Mouse (Mus musculus) CH12.LX (cell line): Measurements from ENCODE around the gene Pvr. TPM values are rescaled to one million over a fixed set of nuclear protein-coding genes. Genes with fewer than 3 reads are reported as not detected.
A peak's percentile ranks its signal among the peaks of the same experiment; 100 is the strongest.

Experiments
- DNase-seq: peaks from one replicate; pipeline ENCODE4 v3.0.0-alpha.2; 2013; ENCODE audit errors: extremely low read depth
- H3K27ac ChIP-seq: 2 replicates; pipeline ENCODE4 v1.5.1; 2012; ENCODE audit warnings: low read depth, mild to moderate bottlenecking, control low read depth, moderate library complexity; ENCODE audit not compliant: insufficient read depth
- H3K27me3 ChIP-seq: replicated peaks from 2 replicates; pipeline ENCODE3; 2012; ENCODE audit warnings: inconsistent platforms
- H3K36me3 ChIP-seq, 2 experiments: replicated peaks in 1 of 2; 2 replicates each; pipeline versions ENCODE3 to v1.6.1; 2012; ENCODE audit warnings: inconsistent platforms in 1 of 2, low read length in 1 of 2, mild to moderate bottlenecking in 1 of 2, mixed read lengths in 1 of 2, moderate library complexity in 1 of 2; ENCODE audit not compliant: control insufficient read depth in 1 of 2, insufficient read depth in 1 of 2
- H3K4me1 ChIP-seq, 2 experiments: 2 replicates each; pipeline ENCODE4 v1.6.1; 2012; ENCODE audit warnings: inconsistent platforms in 1 of 2, moderate library complexity in 1 of 2; ENCODE audit not compliant: insufficient read depth in 2 of 2, control insufficient read depth in 1 of 2
- H3K4me2 ChIP-seq: 2 replicates; pipeline ENCODE4 v1.6.1; 2012; ENCODE audit warnings: low read depth, mild to moderate bottlenecking, control low read depth; ENCODE audit not compliant: poor library complexity, insufficient read depth, severe bottlenecking
- H3K4me3 ChIP-seq, 3 experiments: fragments of 150-350 bp in 1 of 3; sonication (generic) in 1 of 3; replicated peaks in 1 of 3; 2 replicates each; pipeline versions ENCODE3 to v1.5.1; 2011 to 2012; ENCODE audit warnings: low read depth in 2 of 3, low read length in 2 of 3, mild to moderate bottlenecking in 2 of 3, moderate library complexity in 2 of 3, control low read depth in 1 of 3, improper control_type of control experiment in 1 of 3, inconsistent platforms in 1 of 3, mixed read lengths in 1 of 3; ENCODE audit not compliant: poor library complexity in 1 of 3
- H3K79me2 ChIP-seq: replicated peaks from 2 replicates; pipeline ENCODE4 v1.6.1; 2012; ENCODE audit warnings: mild to moderate bottlenecking, moderate library complexity; ENCODE audit not compliant: control insufficient read depth, poor library complexity, insufficient read depth, severe bottlenecking; ENCODE audit errors: extremely low read depth
- H3K9ac ChIP-seq: 2 replicates; pipeline ENCODE4 v1.6.1; 2012; ENCODE audit warnings: low read depth, mild to moderate bottlenecking, control low read depth, moderate library complexity; ENCODE audit not compliant: insufficient read depth
- H3K9me3 ChIP-seq: replicated peaks from 2 replicates; pipeline ENCODE3; 2012; ENCODE audit warnings: low read length, inconsistent platforms, mixed read lengths
- BHLHE40 ChIP-seq: IDR thresholded peaks from 2 replicates; pipeline ENCODE4 v1.6.1; 2011; ENCODE audit warnings: mild to moderate bottlenecking, low read depth, low read length, improper control_type of control experiment
- CHD2 ChIP-seq: IDR thresholded peaks from 2 replicates; pipeline ENCODE4 v1.6.1; 2011; ENCODE audit warnings: low read length, improper control_type of control experiment
- E2F4 ChIP-seq: IDR thresholded peaks from 2 replicates; pipeline ENCODE4 v1.6.1; 2011; ENCODE audit warnings: low read depth, low read length, improper control_type of control experiment; ENCODE audit not compliant: insufficient replicate concordance
- ELF1 ChIP-seq: IDR thresholded peaks from 2 replicates; pipeline ENCODE4 v1.6.1; 2014; ENCODE audit warnings: low read depth, mild to moderate bottlenecking, inconsistent platforms, low read length, improper control_type of control experiment
- EP300 ChIP-seq: IDR thresholded peaks from 2 replicates; pipeline ENCODE4 v1.6.1; 2011; ENCODE audit warnings: low read length, improper control_type of control experiment
- HCFC1 ChIP-seq: IDR thresholded peaks from 2 replicates; pipeline ENCODE4 v1.6.1; 2012; ENCODE audit warnings: low read depth, mild to moderate bottlenecking, inconsistent platforms, low read length, improper control_type of control experiment
- IRF4 ChIP-seq: IDR thresholded peaks from 2 replicates; pipeline ENCODE4 v1.6.1; 2014; ENCODE audit warnings: low read depth, mild to moderate bottlenecking, inconsistent platforms, low read length, improper control_type of control experiment
- MAFK ChIP-seq: IDR thresholded peaks from 2 replicates; pipeline ENCODE4 v1.6.1; 2011; ENCODE audit warnings: low read length, improper control_type of control experiment; ENCODE audit not compliant: insufficient replicate concordance
- MAZ ChIP-seq: IDR thresholded peaks from 2 replicates; pipeline ENCODE4 v1.6.1; 2012; ENCODE audit warnings: low read depth, mild to moderate bottlenecking, inconsistent platforms, low read length, improper control_type of control experiment, moderate library complexity
- MXI1 ChIP-seq: IDR thresholded peaks from 2 replicates; pipeline ENCODE4 v1.6.1; 2011; ENCODE audit warnings: mild to moderate bottlenecking, low read depth, low read length, improper control_type of control experiment
- NRF1 ChIP-seq: IDR thresholded peaks from 2 replicates; pipeline ENCODE4 v1.6.1; 2014; ENCODE audit warnings: low read depth, mild to moderate bottlenecking, inconsistent platforms, low read length, improper control_type of control experiment, moderate library complexity
- PAX5 ChIP-seq: IDR thresholded peaks from 2 replicates; pipeline ENCODE4 v1.6.1; 2012; ENCODE audit warnings: low read length, inconsistent platforms, mixed read lengths
- POLR2A ChIP-seq: IDR thresholded peaks from 2 replicates; pipeline ENCODE4 v1.6.1; 2011; ENCODE audit warnings: low read depth, mild to moderate bottlenecking, improper control_type of control experiment, low read length
- POLR2AphosphoS2 ChIP-seq: IDR thresholded peaks from 2 replicates; pipeline ENCODE4 v1.6.1; 2011; ENCODE audit warnings: low read depth, low read length, improper control_type of control experiment
- TBP ChIP-seq: conservative IDR thresholded peaks from 2 replicates; pipeline ENCODE4 v1.6.1; 2011; ENCODE audit warnings: low read depth, low read length, improper control_type of control experiment
- USF1 ChIP-seq: IDR thresholded peaks from 2 replicates; pipeline ENCODE4 v1.6.1; 2014; ENCODE audit warnings: low read depth, mild to moderate bottlenecking, inconsistent platforms, low read length, improper control_type of control experiment
- USF2 ChIP-seq: conservative IDR thresholded peaks from 2 replicates; pipeline ENCODE4 v1.6.1; 2011; ENCODE audit warnings: low read depth, low read length, improper control_type of control experiment
- ZMIZ1 ChIP-seq: IDR thresholded peaks from 2 replicates; pipeline ENCODE4 v1.6.1; 2012; ENCODE audit warnings: low read depth, mild to moderate bottlenecking, inconsistent platforms, low read length, improper control_type of control experiment
- dilution Hi-C: fragments of 300-500 bp; cut with MboI; formaldehyde crosslinking; loops from 2 replicates; pipeline ENCODE4 v1.14.3; 2020; ENCODE audit warnings: low sequenced_read_pairs; ENCODE audit not compliant: extremely low pct_unique_long_range_greater_than_20kb, extremely low pct_ligation_motif_present
- in situ Hi-C: fragments of 300-500 bp; cut with MboI; formaldehyde crosslinking; loops from 3 replicates; pipeline ENCODE4 v1.14.3; 2019; ENCODE audit warnings: low sequenced_read_pairs, low pct_ligation_motif_present, low pct_unique_long_range_greater_than_20kb, mixed read lengths
- polyA plus RNA-seq: library from polyadenylated mRNA; unstranded; fragments of >175 nt; gene quantifications from 2 replicates; pipeline ENCODE4 v1.2.1, GENCODE M21; 2012; ENCODE audit warnings: low read depth; ENCODE audit not compliant: insufficient read length
- total RNA-seq, 2 experiments: library from RNA; depleted of rRNA; stranded (reverse); fragments of 300-350 nt in 1 of 2; fragments of >200 nt in 1 of 2; gene quantifications; 2 replicates each; pipeline ENCODE4 v1.2.3; 2012 to 2014

Pvr gene
- total and polyA plus RNA-seq, 3 experiments = 12.7 to 15.0 (median 13.2) TPM

- Histone ChIP-seq H3K9ac (no peak overlapping the region), H3K27ac (no peak overlapping the region), H3K79me2 (no peaks in the 10 kb centered on the region), H3K4me3 (peak overlapping the region in 1 of 3 experiments; percentile 14), H3K36me3 (no peaks in the 10 kb centered on the region), H3K4me1 (peaks cover 8 to 11% of the 10 kb centered on the region in 2 experiments; a peak in 3 of 4 replicates), H3K4me2 (peak overlapping the region; percentile 76), H3K27me3 (no peaks in the 10 kb centered on the region), H3K9me3 (no peaks in the 10 kb centered on the region)
- peak; percentile 20; the same call in 1 of the 2 replicates for TF ChIP-seq USF1
- no peak; the same call in none of the 2 replicates for TF ChIP-seq MXI1
- TF ChIP-seq HCFC1 = no peak
- peak; percentile 60 for TF ChIP-seq CHD2
- TF ChIP-seq IRF4 = peak; percentile 14; the same call in 1 of the 2 replicates
- TF ChIP-seq ELF1 = no peak
- no peak for TF ChIP-seq EP300
- TF ChIP-seq POLR2A = 0 out of 2 replicates have a peak, but pooled peaks have one; percentile 18
- no peak for TF ChIP-seq E2F4
- no peak for TF ChIP-seq MAFK
- no peak; the same call in 1 of the 2 replicates for TF ChIP-seq NRF1
- TF ChIP-seq BHLHE40 = peak; percentile 53
- TF ChIP-seq MAZ = peak; percentile 51
- TF ChIP-seq POLR2AphosphoS2 = no peak
- TF ChIP-seq PAX5 = no peak
- no peak for TF ChIP-seq ZMIZ1
- 0 out of 2 replicates have a peak, but pooled peaks have one; percentile 16 for TF ChIP-seq USF2
- TF ChIP-seq TBP = 0 out of 2 replicates have a peak, but pooled peaks have one; percentile 22
- in situ Hi-C loops = no loop called here
- dilution Hi-C loops = no loop called here
- DNase-seq = peak; percentile 41
These were observed 12.2 kb upstream of the Pvr start for GRCm38 (mm10) chr7:19932877-19933809.
